Mouse (Mus musculus): ENCODE results near the gene Scamp3. TPM values are rescaled to one million over a fixed set of nuclear protein-coding genes. Genes with fewer than 3 reads are reported as not detected.

Gene Scamp3
- total and polyA plus RNA-seq, 2 experiments from 2014 or later = 77.5 to 139 TPM

GRCm38 (mm10) chr3:89221167-89221566, 43.9 kb downstream of the Scamp3 start:
- Histone ChIP-seq H3K4me2 (ENCODE audit: low read depth, low read length) (no peak overlapping the region), H3K9ac (replicated peaks; ENCODE audit: low read length) (no peak overlapping the region), H3K4me3 (ENCODE audit: low read length) (no peak overlapping the region), H3K9me3 (ENCODE audit: low read length) (no peaks in the 10 kb centered on the region), H3K27ac (no peak overlapping the region), H3K27me3 (ENCODE audit: insufficient read depth, low read length) (no peaks in the 10 kb centered on the region), H3K36me3 (ENCODE audit: insufficient read depth, low read length) (no peaks in the 10 kb centered on the region), H3K4me1 (ENCODE audit: insufficient read depth, low read length) (peaks cover 12% of the 10 kb centered on the region; the same call in 1 of the 2 replicates)
- no peak for TF ChIP-seq CTCF (IDR thresholded peaks at IDR 0.05; ENCODE audit: low read depth)
- 52% methylated on average over 5 of the region's 5 CpGs for WGBS
- no peak for ATAC-seq
- no peak for DNase-seq (ENCODE audit: low spot score)

DNA sequence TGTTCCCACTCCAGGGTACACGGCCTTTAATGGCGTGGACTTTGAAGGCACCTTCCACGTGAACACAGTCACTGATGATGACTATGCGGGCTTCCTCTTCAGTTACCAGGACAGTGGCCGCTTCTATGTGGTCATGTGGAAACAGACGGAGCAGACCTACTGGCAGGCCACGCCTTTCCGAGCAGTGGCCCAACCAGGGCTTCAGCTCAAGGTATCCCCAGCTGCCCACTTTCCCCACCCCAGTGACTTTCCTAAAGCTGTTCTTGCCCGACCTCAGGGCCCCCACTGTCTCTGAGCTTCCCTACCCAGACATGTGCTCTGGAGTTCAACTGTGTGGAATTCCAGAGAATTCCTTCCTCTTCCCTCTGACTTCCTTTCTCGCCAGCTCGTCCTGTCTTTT, 47.5 kb downstream of the Scamp3 start:
- no peaks in the 10 kb centered on the region for H3K36me3 ChIP-seq (ENCODE audit: insufficient read depth, low read length)
- no peaks in the 10 kb centered on the region for H3K9me3 ChIP-seq (ENCODE audit: low read length)
- DNase-seq (ENCODE audit: low spot score) (no peak), ATAC-seq (no peak)
- TF ChIP-seq CTCF (IDR thresholded peaks at IDR 0.05; ENCODE audit: low read depth) = no peak
- H3K27ac ChIP-seq = peak overlapping the region; percentile 78
- 29% methylated on average over 11 of the region's 11 CpGs for WGBS
- H3K4me1 ChIP-seq (ENCODE audit: insufficient read depth, low read length) = peaks cover 12% of the 10 kb centered on the region; the same call in 1 of the 2 replicates
- H3K27me3 ChIP-seq (ENCODE audit: insufficient read depth, low read length) = no peaks in the 10 kb centered on the region
- peak overlapping the region; percentile 41 for H3K9ac ChIP-seq (replicated peaks; ENCODE audit: low read length)
- H3K4me3 ChIP-seq (ENCODE audit: low read length) = peak overlapping the region; percentile 40
- peak overlapping the region; percentile 68 for H3K4me2 ChIP-seq (ENCODE audit: low read depth, low read length)

GRCm38 (mm10) chr3:89225321-89225815, 48.1 kb downstream of the Scamp3 start:
- Histone ChIP-seq H3K4me3 (ENCODE audit: low read length) (peak overlapping the region; percentile 40), H3K4me1 (ENCODE audit: insufficient read depth, low read length) (peaks cover 12% of the 10 kb centered on the region; the same call in 1 of the 2 replicates), H3K36me3 (ENCODE audit: insufficient read depth, low read length) (no peaks in the 10 kb centered on the region), H3K9me3 (ENCODE audit: low read length) (no peaks in the 10 kb centered on the region), H3K4me2 (ENCODE audit: low read depth, low read length) (peak overlapping the region; percentile 68), H3K9ac (replicated peaks; ENCODE audit: low read length) (peak overlapping the region; percentile 41), H3K27me3 (ENCODE audit: insufficient read depth, low read length) (no peaks in the 10 kb centered on the region), H3K27ac (peak overlapping the region; percentile 78)
- no peak for TF ChIP-seq CTCF (IDR thresholded peaks at IDR 0.05; ENCODE audit: low read depth)
- ATAC-seq (no peak), DNase-seq (ENCODE audit: low spot score) (no peak)
- 29% methylated on average over 12 of the region's 12 CpGs for WGBS

DNA sequence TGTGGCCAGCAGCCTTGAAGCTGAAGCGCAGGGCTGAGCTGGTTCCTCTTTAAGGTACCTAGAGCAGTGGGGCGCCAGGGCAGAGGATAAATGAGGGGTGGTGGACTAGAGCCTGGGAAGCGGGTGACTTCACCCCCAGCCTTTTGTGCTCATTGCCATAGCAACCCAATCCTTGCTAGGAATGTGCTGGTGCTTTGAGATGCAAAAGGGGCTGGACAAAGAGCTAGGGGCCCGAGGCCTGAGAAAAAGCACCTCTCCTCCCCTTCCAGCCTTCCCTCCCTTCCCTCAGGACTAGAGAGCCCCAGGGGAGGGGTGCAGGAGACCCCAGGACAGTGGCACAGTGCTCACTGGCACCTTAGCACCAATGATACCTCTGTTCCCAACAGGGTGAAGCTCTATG, 48.6 kb downstream of the Scamp3 start:
- H3K4me1 ChIP-seq (ENCODE audit: insufficient read depth, low read length) = peaks cover 12% of the 10 kb centered on the region; the same call in 1 of the 2 replicates
- ATAC-seq (peak; percentile 62), DNase-seq (ENCODE audit: low spot score) (peak; percentile 81)
- peak overlapping the region; percentile 41 for H3K9ac ChIP-seq (replicated peaks; ENCODE audit: low read length)
- peak overlapping the region; percentile 68 for H3K4me2 ChIP-seq (ENCODE audit: low read depth, low read length)
- no peaks in the 10 kb centered on the region for H3K9me3 ChIP-seq (ENCODE audit: low read length)
- peak overlapping the region; percentile 78 for H3K27ac ChIP-seq
- no peak for TF ChIP-seq CTCF (IDR thresholded peaks at IDR 0.05; ENCODE audit: low read depth)
- 25% methylated on average over 4 of the region's 4 CpGs for WGBS
- peak overlapping the region; percentile 40 for H3K4me3 ChIP-seq (ENCODE audit: low read length)
- no peaks in the 10 kb centered on the region for H3K27me3 ChIP-seq (ENCODE audit: insufficient read depth, low read length)
- no peaks in the 10 kb centered on the region for H3K36me3 ChIP-seq (ENCODE audit: insufficient read depth, low read length)

DNA sequence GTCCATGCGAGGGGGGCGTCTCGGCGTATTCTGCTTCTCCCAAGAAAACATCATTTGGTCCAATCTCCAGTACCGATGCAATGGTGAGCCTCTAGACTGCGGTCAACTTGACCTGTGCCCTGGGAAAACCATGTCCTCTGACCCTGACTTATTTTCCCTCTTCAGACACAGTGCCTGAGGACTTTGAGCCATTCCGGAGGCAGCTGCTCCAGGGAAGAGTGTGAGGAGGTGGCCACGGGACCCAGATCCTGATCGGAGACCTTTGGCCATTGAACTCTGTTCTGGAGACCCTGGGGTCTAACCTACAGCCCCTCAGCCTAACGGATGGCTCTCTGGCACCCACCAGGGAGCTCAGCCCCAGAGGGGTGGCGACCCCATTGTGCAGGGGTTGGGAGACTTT, 49.1 kb downstream of the Scamp3 start:
- TF ChIP-seq CTCF (IDR thresholded peaks at IDR 0.05; ENCODE audit: low read depth) = no peak
- WGBS = 17% methylated on average over 11 of the region's 11 CpGs
- Histone ChIP-seq H3K4me2 (ENCODE audit: low read depth, low read length) (peak overlapping the region; percentile 68), H3K9me3 (ENCODE audit: low read length) (no peaks in the 10 kb centered on the region), H3K27me3 (ENCODE audit: insufficient read depth, low read length) (no peaks in the 10 kb centered on the region), H3K36me3 (ENCODE audit: insufficient read depth, low read length) (no peaks in the 10 kb centered on the region), H3K9ac (replicated peaks; ENCODE audit: low read length) (peak overlapping the region; percentile 41), H3K27ac (peak overlapping the region; percentile 78), H3K4me1 (ENCODE audit: insufficient read depth, low read length) (peaks cover 12% of the 10 kb centered on the region; the same call in 1 of the 2 replicates), H3K4me3 (ENCODE audit: low read length) (peak overlapping the region; percentile 40)
- DNase-seq (ENCODE audit: low spot score) (no peak), ATAC-seq (no peak)

DNA sequence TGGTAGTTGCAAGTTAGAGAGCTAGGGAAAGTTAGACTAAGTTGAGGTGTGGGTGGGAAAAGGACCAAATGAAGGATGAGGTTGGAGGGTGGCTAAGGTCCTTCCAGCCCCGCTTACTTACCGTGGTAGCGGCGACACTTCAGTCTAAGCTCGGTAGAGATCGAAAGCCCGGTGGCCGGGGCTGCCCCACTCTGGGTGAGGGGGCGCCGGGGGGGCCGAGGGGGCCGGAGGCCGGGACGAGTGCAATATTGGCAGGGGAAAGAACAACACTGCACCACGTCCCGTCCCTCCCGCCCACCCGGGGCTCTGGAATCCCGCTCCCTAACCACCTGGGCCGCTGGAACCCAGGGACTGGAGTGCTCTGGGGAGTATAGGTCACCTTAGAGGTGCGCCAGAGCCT, 49.6 kb downstream of the Scamp3 start, which contains the start of gene Mtx1:
Gene Mtx1, minus strand, starts transcription at position 189 of the 400 bp plus-strand sequence.
- Histone ChIP-seq H3K4me2 (ENCODE audit: low read depth, low read length) (peak within 1 kb of the TSS; percentile 68), H3K36me3 (ENCODE audit: insufficient read depth, low read length) (no peaks in the 10 kb centered on the region), H3K9ac (replicated peaks; ENCODE audit: low read length) (peak within 1 kb of the TSS; percentile 45), H3K27ac (peak within 1 kb of the TSS; percentile 78), H3K27me3 (ENCODE audit: insufficient read depth, low read length) (no peaks in the 10 kb centered on the region), H3K9me3 (ENCODE audit: low read length) (no peaks in the 10 kb centered on the region), H3K4me1 (ENCODE audit: insufficient read depth, low read length) (peaks cover 12% of the 10 kb centered on the region; the same call in 1 of the 2 replicates), H3K4me3 (ENCODE audit: low read length) (peak within 1 kb of the TSS; percentile 40)
- no peak for TF ChIP-seq CTCF (IDR thresholded peaks at IDR 0.05; ENCODE audit: low read depth)
- no peak for DNase-seq (ENCODE audit: low spot score)
- ATAC-seq = no peak
- WGBS = 7% methylated on average over 21 of the region's 21 CpGs

All from hindbrain, postnatal 0 days (tissue).